Mouse (Mus musculus) intestine, embryonic 14.5 days (tissue): ENCODE measurements at regions not wholly inside any gene's neighbourhood (a gene's known extent, or its start where the extent isn't known, plus 50 kb on each side); places are given as distances from the start of the nearest gene placed in this dataset.

Experiments used
- ATAC-seq: fragments of 200-750 bp; cut with Nextera tagmentation; replicated peaks from 2 replicates; pipeline ENCODE4 v1.8.0; 2017; ENCODE audit warnings: low read depth, moderate number of reproducible peaks, moderate TSS enrichment, moderate library complexity; ENCODE audit not compliant: low FRiP score, low TSS enrichment
- DNase-seq: peaks from one replicate; pipeline ENCODE4 v3.0.0-alpha.2; 2018; ENCODE audit warnings: low spot score
- H3K27ac ChIP-seq: fragments of 300-500 bp; sonication (generic); 2 replicates; pipeline ENCODE4 v1.5.1; 2014; ENCODE audit warnings: low read depth, mild to moderate bottlenecking, control low read depth
- H3K27me3 ChIP-seq: fragments of 300-500 bp; sonication (generic); replicated peaks from 2 replicates; pipeline ENCODE4 v1.6.1; 2014; ENCODE audit warnings: low read length, control low read depth; ENCODE audit not compliant: control insufficient read depth, insufficient read depth
- H3K36me3 ChIP-seq: fragments of 300-500 bp; sonication (generic); 2 replicates; pipeline ENCODE4 v1.6.1; 2014; ENCODE audit warnings: low read length, control low read depth; ENCODE audit not compliant: control insufficient read depth, insufficient read depth
- H3K4me1 ChIP-seq: fragments of 300-500 bp; sonication (generic); replicated peaks from 2 replicates; pipeline ENCODE4 v1.6.1; 2014; ENCODE audit warnings: low read length, control low read depth, mixed read lengths; ENCODE audit not compliant: control insufficient read depth, insufficient read depth
- H3K4me2 ChIP-seq: fragments of 300-500 bp; sonication (generic); 2 replicates; pipeline ENCODE4 v1.6.1; 2014; ENCODE audit warnings: low read length
- H3K4me3 ChIP-seq: fragments of 300-500 bp; sonication (generic); 2 replicates; pipeline ENCODE4 v1.5.1; 2014; ENCODE audit warnings: low read depth, low read length, control low read depth, mixed read lengths
- H3K9ac ChIP-seq: fragments of 300-500 bp; sonication (generic); 2 replicates; pipeline ENCODE4 v1.6.1; 2014; ENCODE audit warnings: mild to moderate bottlenecking, low read length
- H3K9me3 ChIP-seq: fragments of 300-500 bp; sonication (generic); 2 replicates; pipeline ENCODE4 v1.6.1; 2016; ENCODE audit warnings: low read length, control low read depth; ENCODE audit not compliant: control insufficient read depth
- WGBS: fragments of 180-500 bp; shearing (Covaris S2); extraction: QIAGEN DNeasy Blood & Tissue Kit; methylation state at CpG from one replicate; pipeline ENCODE4 v1.1.7; 2014; 5-methylcytosine and 5-hydroxymethylcytosine counted together

- 79% methylated on average over 3 of the region's 3 CpGs for WGBS
Observed at GRCm38 (mm10) chr14:99674399-99674798, 375.9 kb downstream of the Klf5 start.

GRCm38 (mm10) chr14:99687062-99687806 lies 388.7 kb downstream of the Klf5 start:
- 79% methylated on average over 8 of the region's 8 CpGs for WGBS
- no peaks in the 10 kb centered on the region for H3K36me3 ChIP-seq
- H3K4me2 ChIP-seq, result no peak overlapping the region
- DNase-seq, result no peak
- no peaks in the 10 kb centered on the region for H3K9me3 ChIP-seq
- no peaks in the 10 kb centered on the region for H3K4me1 ChIP-seq
- no peak overlapping the region for H3K4me3 ChIP-seq
- H3K9ac ChIP-seq, result no peak overlapping the region
- no peak for ATAC-seq
- H3K27me3 ChIP-seq, result no peaks in the 10 kb centered on the region
- no peak overlapping the region for H3K27ac ChIP-seq

More at GRCm38 (mm10) chr14:99674399-99674798, 375.9 kb downstream of the Klf5 start:
- Histone ChIP-seq H3K9me3 (no peaks in the 10 kb centered on the region), H3K4me3 (no peak overlapping the region), H3K4me1 (no peaks in the 10 kb centered on the region), H3K36me3 (no peaks in the 10 kb centered on the region), H3K27me3 (no peaks in the 10 kb centered on the region), H3K4me2 (no peak overlapping the region), H3K27ac (no peak overlapping the region), H3K9ac (no peak overlapping the region)
- no peak for ATAC-seq
- DNase-seq, result no peak

- H3K27ac ChIP-seq, result no peak overlapping the region
- H3K9ac ChIP-seq, result no peak overlapping the region
- H3K36me3 ChIP-seq, result no peaks in the 10 kb centered on the region
- DNase-seq, result no peak
- no peak overlapping the region for H3K4me3 ChIP-seq
- WGBS, result 83% methylated on average over 4 of the region's 4 CpGs
- no peaks in the 10 kb centered on the region for H3K4me1 ChIP-seq
- H3K4me2 ChIP-seq, result no peak overlapping the region
- no peaks in the 10 kb centered on the region for H3K27me3 ChIP-seq
- no peak for ATAC-seq
- no peaks in the 10 kb centered on the region for H3K9me3 ChIP-seq
Observed at GRCm38 (mm10) chr14:99688415-99688814, 389.9 kb downstream of the Klf5 start.

GRCm38 (mm10) chr14:99696301-99696700 lies 397.8 kb downstream of the Klf5 start:
- H3K9me3 ChIP-seq, result no peaks in the 10 kb centered on the region
- no peak overlapping the region for H3K4me3 ChIP-seq
- ATAC-seq, result no peak
- no peak for DNase-seq
- no peak overlapping the region for H3K4me2 ChIP-seq
- WGBS, result 94% methylated on average over 7 of the region's 7 CpGs
- no peaks in the 10 kb centered on the region for H3K36me3 ChIP-seq
- H3K9ac ChIP-seq, result no peak overlapping the region
- no peak overlapping the region for H3K27ac ChIP-seq
- H3K4me1 ChIP-seq, result no peaks in the 10 kb centered on the region
- H3K27me3 ChIP-seq, result no peaks in the 10 kb centered on the region

GRCm38 (mm10) chr14:99699545-99699944 lies 401.1 kb downstream of the Klf5 start:
- DNase-seq (no peak), ATAC-seq (no peak)
- no peak overlapping the region for H3K9ac ChIP-seq
- no peaks in the 10 kb centered on the region for H3K9me3 ChIP-seq
- 57% methylated on average over 2 of the region's 2 CpGs for WGBS
- no peak overlapping the region for H3K27ac ChIP-seq
- no peak overlapping the region for H3K4me2 ChIP-seq
- H3K36me3 ChIP-seq, result no peaks in the 10 kb centered on the region
- H3K4me3 ChIP-seq, result no peak overlapping the region
- no peaks in the 10 kb centered on the region for H3K27me3 ChIP-seq
- H3K4me1 ChIP-seq, result no peaks in the 10 kb centered on the region

GRCm38 (mm10) chr14:99706004-99706403 lies 407.5 kb downstream of the Klf5 start:
- WGBS, result 44% methylated on average over 10 of the region's 10 CpGs
- no peaks in the 10 kb centered on the region for H3K27me3 ChIP-seq
- no peak for ATAC-seq
- no peak overlapping the region for H3K4me3 ChIP-seq
- H3K9me3 ChIP-seq, result no peaks in the 10 kb centered on the region
- no peak overlapping the region for H3K4me2 ChIP-seq
- H3K4me1 ChIP-seq, result no peaks in the 10 kb centered on the region
- no peaks in the 10 kb centered on the region for H3K36me3 ChIP-seq
- H3K9ac ChIP-seq, result no peak overlapping the region
- no peak for DNase-seq
- no peak overlapping the region for H3K27ac ChIP-seq

GRCm38 (mm10) chr14:99708066-99708465 lies 409.6 kb downstream of the Klf5 start:
- 46% methylated on average over 2 of the region's 2 CpGs for WGBS
- no peaks in the 10 kb centered on the region for H3K27me3 ChIP-seq

GRCm38 (mm10) chr14:99709764-99710163 lies 411.3 kb downstream of the Klf5 start:
- DNase-seq, result no peak
- H3K27me3 ChIP-seq, result no peaks in the 10 kb centered on the region
- no peaks in the 10 kb centered on the region for H3K4me1 ChIP-seq
- WGBS, result 58% methylated on average over 2 of the region's 2 CpGs
- ATAC-seq, result no peak
- no peaks in the 10 kb centered on the region for H3K9me3 ChIP-seq
- H3K9ac ChIP-seq, result no peak overlapping the region
- no peak overlapping the region for H3K27ac ChIP-seq
- H3K4me2 ChIP-seq, result no peak overlapping the region
- H3K36me3 ChIP-seq, result no peaks in the 10 kb centered on the region
- H3K4me3 ChIP-seq, result no peak overlapping the region

More at GRCm38 (mm10) chr14:99708066-99708465, 409.6 kb downstream of the Klf5 start:
- Histone ChIP-seq H3K36me3 (no peaks in the 10 kb centered on the region), H3K4me1 (no peaks in the 10 kb centered on the region), H3K27ac (no peak overlapping the region), H3K4me3 (no peak overlapping the region), H3K9ac (no peak overlapping the region), H3K4me2 (no peak overlapping the region), H3K9me3 (no peaks in the 10 kb centered on the region)
- ATAC-seq, result no peak
- DNase-seq, result no peak

- ATAC-seq, result no peak
- no peak overlapping the region for H3K4me2 ChIP-seq
- 88% methylated on average over 12 of the region's 12 CpGs for WGBS
- H3K9me3 ChIP-seq, result no peaks in the 10 kb centered on the region
- no peak overlapping the region for H3K4me3 ChIP-seq
- no peak overlapping the region for H3K9ac ChIP-seq
- no peaks in the 10 kb centered on the region for H3K4me1 ChIP-seq
- H3K27ac ChIP-seq, result no peak overlapping the region
- no peaks in the 10 kb centered on the region for H3K27me3 ChIP-seq
- H3K36me3 ChIP-seq, result no peaks in the 10 kb centered on the region
- no peak for DNase-seq
Observed at GRCm38 (mm10) chr14:99710656-99711177, 412.2 kb downstream of the Klf5 start.
